Mouse (Mus musculus) heart, adult 2 months (tissue): ENCODE data around the gene Gabrb1. TPM values are rescaled to one million over a fixed set of nuclear protein-coding genes. Genes with fewer than 3 reads are reported as not detected.

Experiments
- DNase-seq, 2 experiments: peaks; one replicate each; pipeline ENCODE4 v3.0.0; 2021
- H3K27ac ChIP-seq: fragments of 200-600 bp; 2 replicates; pipeline ENCODE4 v1.8.1; 2022
- H3K27me3 ChIP-seq: fragments of 200-500 bp; 2 replicates; pipeline ENCODE4 v1.6.1; 2012; ENCODE audit warnings: mild to moderate bottlenecking, low read length, inconsistent platforms, mixed read lengths; ENCODE audit not compliant: control insufficient read depth, insufficient read depth
- H3K36me3 ChIP-seq: fragments of 200-500 bp; 2 replicates; pipeline ENCODE4 v1.6.1; 2012; ENCODE audit warnings: low read length, inconsistent platforms; ENCODE audit not compliant: control insufficient read depth, insufficient read depth
- H3K4me1 ChIP-seq: fragments of 200-500 bp; 2 replicates; pipeline ENCODE4 v1.6.1; 2011; ENCODE audit warnings: low read length; ENCODE audit not compliant: control insufficient read depth, insufficient read depth
- H3K4me3 ChIP-seq: fragments of 200-600 bp; 2 replicates; pipeline ENCODE4 v1.8.1; 2022
- H3K79me2 ChIP-seq: fragments of 200-500 bp; replicated peaks from 2 replicates; pipeline ENCODE4 v1.6.1; 2012; ENCODE audit warnings: mild to moderate bottlenecking, inconsistent platforms, low read length, moderate library complexity, mixed read lengths; ENCODE audit not compliant: control insufficient read depth, insufficient read depth
- H3K9ac ChIP-seq: fragments of 200-500 bp; 2 replicates; pipeline ENCODE4 v1.6.1; 2012; ENCODE audit warnings: low read depth, mild to moderate bottlenecking, control low read depth, inconsistent platforms, low read length, mixed read lengths
- CTCF ChIP-seq: fragments of 200-600 bp; IDR thresholded peaks from 2 replicates; pipeline ENCODE4 v1.8.1; 2022; ENCODE audit warnings: antibody characterized with exemption, mild to moderate bottlenecking, moderate library complexity
- EP300 ChIP-seq: fragments of 200-500 bp; IDR thresholded peaks from 2 replicates; pipeline ENCODE4 v1.6.1; 2011; ENCODE audit warnings: low read depth, low read length, control low read depth; ENCODE audit not compliant: insufficient read depth
- POLR2A ChIP-seq: fragments of 200-500 bp; IDR thresholded peaks from 2 replicates; pipeline ENCODE4 v1.6.1; 2011; ENCODE audit warnings: mild to moderate bottlenecking, low read depth, low read length, control low read depth; ENCODE audit not compliant: insufficient read depth
- WGBS: fragments of 180-500 bp; shearing (Covaris S2); methylation state at CpG from one replicate; pipeline ENCODE4 v1.1.7; 2018; 5-methylcytosine and 5-hydroxymethylcytosine counted together
- intact Hi-C: fragments of 180-260 bp; cut with DNase I; formaldehyde crosslinking; loops from one replicate; pipeline ENCODE4 v1.15.1; 2025
- polyA plus RNA-seq: library from polyadenylated mRNA; depleted of rRNA; stranded (reverse); fragments of >200 nt; gene quantifications from 2 replicates; pipeline ENCODE4 v1.2.3, GENCODE M21; 2012
- total RNA-seq, 2 experiments: library from RNA; stranded (reverse); gene quantifications; 2 replicates each; pipeline ENCODE4 v1.2.3; 2021

Gene Gabrb1
- total and polyA plus RNA-seq, 3 experiments: not detected

GRCm38 (mm10) chr5:72076781-72077180 lies 418.9 kb downstream of the Gabrb1 start:
- no peak overlapping the region for H3K27ac ChIP-seq
- H3K9ac ChIP-seq: no peak overlapping the region
- no peak for DNase-seq
- 81% methylated on average over 6 of the region's 6 CpGs for WGBS
- no peaks in the 10 kb centered on the region for H3K4me1 ChIP-seq
- no peaks in the 10 kb centered on the region for H3K79me2 ChIP-seq
- H3K27me3 ChIP-seq: no peaks in the 10 kb centered on the region
- intact Hi-C loops: no loop called here
- no peak overlapping the region for H3K4me3 ChIP-seq
- no peaks in the 10 kb centered on the region for H3K36me3 ChIP-seq
- no peak for TF ChIP-seq CTCF
- no peak for TF ChIP-seq POLR2A
- no peak for TF ChIP-seq EP300

- 88% methylated on average over 1 of the region's 1 CpGs for WGBS
Measured at GRCm38 (mm10) chr5:72086518-72086917, 428.6 kb downstream of the Gabrb1 start.

GRCm38 (mm10) chr5:72094582-72094981 lies 436.7 kb downstream of the Gabrb1 start:
- 47% methylated on average over 7 of the region's 7 CpGs for WGBS
- no peak overlapping the region for H3K4me3 ChIP-seq
- no peak overlapping the region for H3K9ac ChIP-seq
- no peaks in the 10 kb centered on the region for H3K36me3 ChIP-seq
- no peak for DNase-seq
- H3K79me2 ChIP-seq: no peaks in the 10 kb centered on the region
- no peaks in the 10 kb centered on the region for H3K4me1 ChIP-seq
- no peaks in the 10 kb centered on the region for H3K27me3 ChIP-seq
- H3K27ac ChIP-seq: no peak overlapping the region
- TF ChIP-seq CTCF (peak; percentile 67), POLR2A (no peak), EP300 (no peak)
- intact Hi-C loops: no loop called here

More at GRCm38 (mm10) chr5:72086518-72086917, 428.6 kb downstream of the Gabrb1 start:
- intact Hi-C loops: no loop called here
- Histone ChIP-seq H3K27ac (no peak overlapping the region), H3K9ac (no peak overlapping the region), H3K36me3 (no peaks in the 10 kb centered on the region), H3K4me1 (no peaks in the 10 kb centered on the region), H3K27me3 (no peaks in the 10 kb centered on the region), H3K79me2 (no peaks in the 10 kb centered on the region), H3K4me3 (no peak overlapping the region)
- no peak for TF ChIP-seq POLR2A
- no peak for TF ChIP-seq EP300
- no peak for TF ChIP-seq CTCF
- no peak for DNase-seq

- Histone ChIP-seq H3K4me3 (no peak overlapping the region), H3K79me2 (no peaks in the 10 kb centered on the region), H3K9ac (no peak overlapping the region), H3K27me3 (no peaks in the 10 kb centered on the region), H3K4me1 (no peaks in the 10 kb centered on the region), H3K36me3 (no peaks in the 10 kb centered on the region), H3K27ac (no peak overlapping the region)
- 70% methylated on average over 2 of the region's 2 CpGs for WGBS
- intact Hi-C loops: loop anchor here (5.0 kb wide), 1 partner anchor 593 kb away; no protein-coding TSS in a partner anchor
- no peak for TF ChIP-seq CTCF
- TF ChIP-seq EP300: no peak
- no peak for TF ChIP-seq POLR2A
- no peak for DNase-seq
Measured at GRCm38 (mm10) chr5:72095015-72095414, 437.1 kb downstream of the Gabrb1 start.

- Histone ChIP-seq H3K36me3 (no peaks in the 10 kb centered on the region), H3K9ac (no peak overlapping the region), H3K27me3 (no peaks in the 10 kb centered on the region), H3K79me2 (no peaks in the 10 kb centered on the region), H3K4me3 (no peak overlapping the region), H3K4me1 (no peaks in the 10 kb centered on the region), H3K27ac (no peak overlapping the region)
- WGBS: 64% methylated on average over 7 of the region's 7 CpGs
- DNase-seq: no peak
- no peak for TF ChIP-seq CTCF
- TF ChIP-seq EP300: no peak
- no peak for TF ChIP-seq POLR2A
- intact Hi-C loops: no loop called here
Measured at GRCm38 (mm10) chr5:72104274-72104921, 446.5 kb downstream of the Gabrb1 start.

GRCm38 (mm10) chr5:72122414-72123037 lies 464.6 kb downstream of the Gabrb1 start:
- Histone ChIP-seq H3K4me1 (no peaks in the 10 kb centered on the region), H3K27me3 (no peaks in the 10 kb centered on the region), H3K79me2 (no peaks in the 10 kb centered on the region), H3K4me3 (no peak overlapping the region), H3K27ac (no peak overlapping the region), H3K36me3 (no peaks in the 10 kb centered on the region), H3K9ac (no peak overlapping the region)
- 79% methylated on average over 6 of the region's 6 CpGs for WGBS
- no peak for DNase-seq
- intact Hi-C loops: no loop called here
- TF ChIP-seq EP300: no peak
- TF ChIP-seq POLR2A: no peak
- TF ChIP-seq CTCF: no peak
